Mouse (Mus musculus) liver, adult 2 months (tissue): ENCODE data around the gene Limd2. TPM values are rescaled to one million over a fixed set of nuclear protein-coding genes. Genes with fewer than 3 reads are reported as not detected.

ENCODE experiments used
- DNase-seq: peaks from one replicate; pipeline ENCODE4 v3.0.0-alpha.2; 2011; ENCODE audit warnings: low read depth, low spot score; ENCODE audit errors: extremely low read depth
- H3K27ac ChIP-seq: fragments of 200-500 bp; replicated peaks from 2 replicates; pipeline ENCODE4 v1.5.1; 2012; ENCODE audit warnings: low read depth, mild to moderate bottlenecking, control low read depth, inconsistent platforms, low read length; ENCODE audit not compliant: insufficient read depth
- H3K27me3 ChIP-seq: fragments of 200-500 bp; 2 replicates; pipeline ENCODE4 v1.6.1; 2012; ENCODE audit warnings: mild to moderate bottlenecking, moderate library complexity, low read length, inconsistent platforms; ENCODE audit not compliant: control insufficient read depth, insufficient read depth
- H3K36me3 ChIP-seq: fragments of 200-500 bp; 2 replicates; pipeline ENCODE4 v1.6.1; 2012; ENCODE audit warnings: low read length, inconsistent platforms; ENCODE audit not compliant: control insufficient read depth, insufficient read depth
- H3K4me1 ChIP-seq: fragments of 200-500 bp; 2 replicates; pipeline ENCODE4 v1.6.1; 2011; ENCODE audit warnings: low read length; ENCODE audit not compliant: control insufficient read depth, insufficient read depth
- H3K4me3 ChIP-seq: fragments of 200-500 bp; 2 replicates; pipeline ENCODE4 v1.5.1; 2011; ENCODE audit warnings: low read depth, mild to moderate bottlenecking, control low read depth, low read length, moderate library complexity; ENCODE audit not compliant: insufficient read depth
- H3K79me2 ChIP-seq: fragments of 200-500 bp; 2 replicates; pipeline ENCODE4 v1.6.1; 2012; ENCODE audit warnings: inconsistent platforms, mild to moderate bottlenecking, low read length, moderate library complexity; ENCODE audit not compliant: control insufficient read depth, insufficient read depth
- H3K9ac ChIP-seq: fragments of 200-500 bp; 2 replicates; pipeline ENCODE4 v1.6.1; 2012; ENCODE audit warnings: low read depth, mild to moderate bottlenecking, control low read depth, inconsistent platforms, low read length
- CTCF ChIP-seq: fragments of 200-500 bp; IDR thresholded peaks from 2 replicates; pipeline ENCODE4 v1.5.1; 2011; ENCODE audit warnings: low read depth, low read length, control low read depth
- POLR2A ChIP-seq: fragments of 200-500 bp; IDR thresholded peaks from 2 replicates; pipeline ENCODE4 v1.6.1; 2011; ENCODE audit warnings: low read length, control low read depth; ENCODE audit not compliant: insufficient read depth; ENCODE audit errors: extremely low read depth
- WGBS: fragments of 180-500 bp; shearing (Covaris S2); methylation state at CpG from one replicate; pipeline ENCODE4 v1.1.7; 2018; 5-methylcytosine and 5-hydroxymethylcytosine counted together
- polyA plus RNA-seq: library from polyadenylated mRNA; depleted of rRNA; stranded (reverse); fragments of >200 nt; gene quantifications from 2 replicates; pipeline ENCODE4 v1.2.3, GENCODE M21; 2012
- total RNA-seq: library from RNA; depleted of rRNA; stranded (reverse); fragments of >200 nt; gene quantifications from 2 replicates; pipeline ENCODE4 v1.2.3, GENCODE M21; 2014

Gene Limd2
- total and polyA plus RNA-seq, 2 experiments: 9.4 to 26.3 TPM

GRCm38 (mm10) chr11:106192657-106193370 is 32.2 kb upstream of the Limd2 start:
- Histone ChIP-seq H3K36me3 (peaks cover 5% of the 10 kb centered on the region; the same call in 1 of the 2 replicates), H3K27ac (peak overlapping the region; percentile 57), H3K27me3 (no peaks in the 10 kb centered on the region), H3K4me3 (peak overlapping the region; percentile 83), H3K9ac (peak overlapping the region; percentile 73), H3K4me1 (peaks cover 8% of the 10 kb centered on the region; the same call in 1 of the 2 replicates), H3K79me2 (no peaks in the 10 kb centered on the region)
- DNase-seq: no peak
- no peak for TF ChIP-seq CTCF
- TF ChIP-seq POLR2A: no peak
- 12% methylated on average over 19 of the region's 19 CpGs for WGBS

GRCm38 (mm10) chr11:106192241-106192640 is 31.6 kb upstream of the Limd2 start:
- no peak for DNase-seq
- no peak overlapping the region for H3K4me3 ChIP-seq
- H3K36me3 ChIP-seq: peaks cover 4% of the 10 kb centered on the region; the same call in 1 of the 2 replicates
- H3K27me3 ChIP-seq: no peaks in the 10 kb centered on the region
- peaks cover 8% of the 10 kb centered on the region; the same call in 1 of the 2 replicates for H3K4me1 ChIP-seq
- TF ChIP-seq POLR2A: no peak
- no peak for TF ChIP-seq CTCF
- H3K9ac ChIP-seq: no peak overlapping the region
- no peak overlapping the region for H3K27ac ChIP-seq
- WGBS: 85% methylated on average over 5 of the region's 5 CpGs
- H3K79me2 ChIP-seq: no peaks in the 10 kb centered on the region

GRCm38 (mm10) chr11:106191716-106192115 is 31.1 kb upstream of the Limd2 start:
- Histone ChIP-seq H3K4me3 (no peak overlapping the region), H3K27me3 (no peaks in the 10 kb centered on the region), H3K9ac (no peak overlapping the region), H3K36me3 (peaks cover 2% of the 10 kb centered on the region; the same call in 1 of the 2 replicates), H3K4me1 (peaks cover 8% of the 10 kb centered on the region; the same call in 1 of the 2 replicates), H3K79me2 (no peaks in the 10 kb centered on the region), H3K27ac (no peak overlapping the region)
- DNase-seq: no peak
- WGBS: 96% methylated on average over 3 of the region's 3 CpGs
- TF ChIP-seq CTCF: no peak
- TF ChIP-seq POLR2A: no peak

- Histone ChIP-seq H3K4me3 (no peak overlapping the region), H3K79me2 (no peaks in the 10 kb centered on the region), H3K27ac (no peak overlapping the region), H3K9ac (no peak overlapping the region), H3K4me1 (no peaks in the 10 kb centered on the region), H3K36me3 (peaks cover 4% of the 10 kb centered on the region; the same call in 1 of the 2 replicates), H3K27me3 (no peaks in the 10 kb centered on the region)
- TF ChIP-seq CTCF (no peak), POLR2A (no peak)
- DNase-seq: no peak
- WGBS: 97% methylated on average over 4 of the region's 4 CpGs
These were observed 26.7 kb upstream of the Limd2 start for GRCm38 (mm10) chr11:106187326-106187725.

- Histone ChIP-seq H3K36me3 (peaks cover 2% of the 10 kb centered on the region; the same call in 1 of the 2 replicates), H3K27me3 (no peaks in the 10 kb centered on the region), H3K4me3 (no peak overlapping the region), H3K9ac (no peak overlapping the region), H3K79me2 (no peaks in the 10 kb centered on the region), H3K4me1 (no peaks in the 10 kb centered on the region), H3K27ac (no peak overlapping the region)
- no peak for DNase-seq
- 84% methylated on average over 2 of the region's 2 CpGs for WGBS
- no peak for TF ChIP-seq CTCF
- TF ChIP-seq POLR2A: no peak
These were observed 19.8 kb upstream of the Limd2 start for GRCm38 (mm10) chr11:106180449-106180801.
